Mouse (Mus musculus) MEL (cell line): ENCODE results near the gene Ap1b1. TPM values are rescaled to one million over a fixed set of nuclear protein-coding genes. Genes with fewer than 3 reads are reported as not detected.

Source experiments
- DNase-seq: peaks from one replicate; pipeline ENCODE4 v3.0.0; 2011; ENCODE audit warnings: low read depth, low spot score
- H3K27ac ChIP-seq: 2 replicates; pipeline ENCODE4 v1.5.1; 2012; ENCODE audit warnings: low read depth, mild to moderate bottlenecking, control low read depth, low read length, moderate library complexity; ENCODE audit not compliant: control insufficient read depth
- H3K27me3 ChIP-seq, 2 experiments: fragments of 150-350 bp in 1 of 2; sonication (generic) in 1 of 2; 2 replicates each; pipeline ENCODE4 v1.6.1; 2012; ENCODE audit warnings: low read length in 2 of 2, mild to moderate bottlenecking in 2 of 2, improper control_type of control experiment in 1 of 2, moderate library complexity in 1 of 2; ENCODE audit not compliant: insufficient read depth in 2 of 2, control insufficient read depth in 1 of 2
- H3K36me3 ChIP-seq, 2 experiments: 2 replicates each; pipeline ENCODE4 v1.6.1; 2012 to 2014; ENCODE audit warnings: low read length in 2 of 2, improper control_type of control experiment in 1 of 2, inconsistent platforms in 1 of 2, mild to moderate bottlenecking in 1 of 2; ENCODE audit not compliant: insufficient read depth in 2 of 2, control insufficient read depth in 1 of 2
- H3K4me1 ChIP-seq, 2 experiments: fragments of 150-350 bp in 1 of 2; sonication (generic) in 1 of 2; 2 replicates each; pipeline ENCODE4 v1.6.1; 2012; ENCODE audit warnings: low read length in 2 of 2, improper control_type of control experiment in 1 of 2, mild to moderate bottlenecking in 1 of 2; ENCODE audit not compliant: insufficient read depth in 2 of 2, control insufficient read depth in 1 of 2
- H3K4me3 ChIP-seq, 2 experiments: fragments of 150-350 bp in 1 of 2; sonication (generic) in 1 of 2; 2 replicates each; pipeline ENCODE4 v1.5.1; 2012; ENCODE audit warnings: low read depth in 2 of 2, low read length in 2 of 2, mild to moderate bottlenecking in 2 of 2, moderate library complexity in 2 of 2, control low read depth in 1 of 2, improper control_type of control experiment in 1 of 2; ENCODE audit not compliant: control insufficient read depth in 1 of 2, insufficient read depth in 1 of 2
- H3K79me2 ChIP-seq: 2 replicates; pipeline ENCODE4 v1.6.1; 2012; ENCODE audit warnings: mild to moderate bottlenecking, low read length, moderate library complexity; ENCODE audit not compliant: control insufficient read depth, poor library complexity, insufficient read depth
- H3K9ac ChIP-seq: 2 replicates; pipeline ENCODE4 v1.6.1; 2012; ENCODE audit warnings: low read depth, mild to moderate bottlenecking, control low read depth, low read length, moderate library complexity; ENCODE audit not compliant: control insufficient read depth, poor library complexity, severe bottlenecking
- H3K9me3 ChIP-seq: fragments of 150-350 bp; sonication (generic); replicated peaks from 2 replicates; pipeline ENCODE4 v1.6.1; 2012; ENCODE audit warnings: mild to moderate bottlenecking, low read length, improper control_type of control experiment, moderate library complexity; ENCODE audit not compliant: insufficient read depth
- CHD1 ChIP-seq: IDR thresholded peaks from 2 replicates; pipeline ENCODE4 v1.6.1; 2012; ENCODE audit warnings: low read depth, mild to moderate bottlenecking, inconsistent platforms, low read length, improper control_type of control experiment
- CTCF ChIP-seq, 3 experiments: IDR thresholded peaks in 2 of 3; conservative IDR thresholded peaks in 1 of 3; 2 replicates each; pipeline ENCODE4 v1.5.1; 2011 to 2012; ENCODE audit warnings: low read length in 3 of 3, low read depth in 2 of 3, mild to moderate bottlenecking in 2 of 3, improper control_type of control experiment in 1 of 3, inconsistent platforms in 1 of 3, mixed read lengths in 1 of 3, moderate library complexity in 1 of 3; ENCODE audit not compliant: control insufficient read depth in 1 of 3, insufficient read depth in 1 of 3, poor library complexity in 1 of 3, severe bottlenecking in 1 of 3
- GABPA ChIP-seq: IDR thresholded peaks from 2 replicates; pipeline ENCODE4 v1.6.1; 2012; ENCODE audit warnings: low read depth, mild to moderate bottlenecking, inconsistent platforms, low read length, improper control_type of control experiment, moderate library complexity
- HCFC1 ChIP-seq: IDR thresholded peaks from 2 replicates; pipeline ENCODE4 v1.6.1; 2012; ENCODE audit warnings: low read depth, mild to moderate bottlenecking, inconsistent platforms, low read length, improper control_type of control experiment, moderate library complexity
- JUND ChIP-seq: IDR thresholded peaks from 2 replicates; pipeline ENCODE4 v1.6.1; 2011; ENCODE audit warnings: low read depth, mild to moderate bottlenecking, improper control_type of control experiment, low read length
- MAX ChIP-seq: IDR thresholded peaks from 2 replicates; pipeline ENCODE4 v1.6.1; 2011; ENCODE audit warnings: low read length, improper control_type of control experiment
- MAZ ChIP-seq: IDR thresholded peaks from 2 replicates; pipeline ENCODE4 v1.6.1; 2012; ENCODE audit warnings: low read depth, mild to moderate bottlenecking, inconsistent platforms, low read length, improper control_type of control experiment
- MEF2A ChIP-seq: IDR thresholded peaks from 2 replicates; pipeline ENCODE4 v1.6.1; 2014; ENCODE audit warnings: low read depth, mild to moderate bottlenecking, inconsistent platforms, low read length, improper control_type of control experiment; ENCODE audit not compliant: poor library complexity, insufficient replicate concordance, severe bottlenecking; ENCODE audit errors: extremely low read depth
- MXI1 ChIP-seq: IDR thresholded peaks from 2 replicates; pipeline ENCODE4 v1.6.1; 2011; ENCODE audit warnings: mild to moderate bottlenecking, low read depth, low read length, improper control_type of control experiment
- MYC ChIP-seq: IDR thresholded peaks from 2 replicates; pipeline ENCODE4 v1.6.1; 2011; ENCODE audit warnings: low read depth, mild to moderate bottlenecking, low read length, improper control_type of control experiment, moderate library complexity
- NELFE ChIP-seq: IDR thresholded peaks from 2 replicates; pipeline ENCODE4 v1.6.1; 2011; ENCODE audit warnings: low read depth, low read length, improper control_type of control experiment
- NRF1 ChIP-seq: IDR thresholded peaks from 2 replicates; pipeline ENCODE4 v1.6.1; 2014; ENCODE audit warnings: low read depth, mild to moderate bottlenecking, inconsistent platforms, low read length, improper control_type of control experiment, moderate library complexity; ENCODE audit not compliant: poor library complexity, insufficient read depth, severe bottlenecking
- POLR2A ChIP-seq, 2 experiments: IDR thresholded peaks; 2 replicates each; pipeline ENCODE4 v1.6.1; 2011 to 2012; ENCODE audit warnings: low read length in 2 of 2, mild to moderate bottlenecking in 2 of 2, control low read depth in 1 of 2, improper control_type of control experiment in 1 of 2, low read depth in 1 of 2, moderate library complexity in 1 of 2; ENCODE audit not compliant: control insufficient read depth in 1 of 2, insufficient read depth in 1 of 2, poor library complexity in 1 of 2
- POLR2AphosphoS2 ChIP-seq: IDR thresholded peaks from 2 replicates; pipeline ENCODE4 v1.6.1; 2011; ENCODE audit warnings: low read length, improper control_type of control experiment
- RAD21 ChIP-seq: IDR thresholded peaks from 2 replicates; pipeline ENCODE4 v1.6.1; 2011; ENCODE audit warnings: mild to moderate bottlenecking, low read depth, low read length, improper control_type of control experiment
- RCOR1 ChIP-seq: IDR thresholded peaks from 2 replicates; pipeline ENCODE4 v1.6.1; 2012; ENCODE audit warnings: low read depth, mild to moderate bottlenecking, inconsistent platforms, low read length, improper control_type of control experiment
- SIN3A ChIP-seq: IDR thresholded peaks from 2 replicates; pipeline ENCODE4 v1.6.1; 2012; ENCODE audit warnings: low read length, improper control_type of control experiment, inconsistent platforms
- UBTF ChIP-seq: IDR thresholded peaks from 2 replicates; pipeline ENCODE4 v1.6.1; 2012; ENCODE audit warnings: low read depth, mild to moderate bottlenecking, inconsistent platforms, low read length, improper control_type of control experiment, moderate library complexity, borderline replicate concordance; ENCODE audit not compliant: insufficient read depth
- ZC3H11A ChIP-seq: IDR thresholded peaks from 2 replicates; pipeline ENCODE4 v1.6.1; 2012; ENCODE audit warnings: low read depth, mild to moderate bottlenecking, inconsistent platforms, low read length, improper control_type of control experiment
- ZNF384 ChIP-seq: IDR thresholded peaks from 2 replicates; pipeline ENCODE4 v1.6.1; 2012; ENCODE audit warnings: low read depth, mild to moderate bottlenecking, inconsistent platforms, low read length, improper control_type of control experiment
- polyA plus RNA-seq, 2 experiments: library from polyadenylated mRNA; stranded (reverse) in 1 of 2; unstranded in 1 of 2; fragments of >175 nt in 1 of 2; fragments of >200 nt in 1 of 2; gene quantifications; 2 replicates each; pipeline versions ENCODE4 v1.2.1 to v1.2.4; 2012; ENCODE audit warnings: low replicate concordance in 2 of 2, low read depth in 1 of 2; ENCODE audit not compliant: insufficient read length in 2 of 2, insufficient read depth in 1 of 2, missing spikeins in 1 of 2
- total RNA-seq: library from RNA; depleted of rRNA; stranded (reverse); fragments of 300-350 nt; gene quantifications from 2 replicates; pipeline ENCODE4 v1.2.3, GENCODE M21; 2012

Gene Ap1b1
- total and polyA plus RNA-seq, 3 experiments, result 60.1 to 79.3 TPM; not detected in 1

- TF ChIP-seq MAX (no peak), SIN3A (no peak), POLR2A (IDR thresholded peaks at IDR 0.05; ENCODE audit: control insufficient read depth in 1 of 2, insufficient read depth in 1 of 2, low read depth in 1 of 2, low read length in 2 of 2, poor library complexity in 1 of 2) (no peak), RAD21 (no peak), CTCF (IDR thresholded peaks at IDR 0.05 in 2 of 3, conservative IDR thresholded peaks at IDR 0.05 in 1 of 3; ENCODE audit: control insufficient read depth in 1 of 3, insufficient read depth in 1 of 3, low read depth in 2 of 3, low read length in 3 of 3, poor library complexity in 1 of 3, severe bottlenecking in 1 of 3) (no peak), CHD1 (no peak)
- H3K36me3 ChIP-seq, result peaks cover 0 to under 1% of the 10 kb centered on the region in 2 experiments; a peak in 1 of 4 replicates
- no peak overlapping the region for H3K27ac ChIP-seq
- no peaks in the 10 kb centered on the region for H3K27me3 ChIP-seq
- H3K9me3 ChIP-seq, result no peaks in the 10 kb centered on the region
- no peak overlapping the region for H3K9ac ChIP-seq
- H3K4me3 ChIP-seq, result no peak overlapping the region
- H3K79me2 ChIP-seq, result no peaks in the 10 kb centered on the region
- no peak for DNase-seq
- peaks cover 0 to 5% of the 10 kb centered on the region in 2 experiments; a peak in 1 of 4 replicates for H3K4me1 ChIP-seq
These were observed 56.2 kb downstream of the Ap1b1 start for GRCm38 (mm10) chr11:5042645-5043381.

GRCm38 (mm10) chr11:5046321-5046926, 59.8 kb downstream of the Ap1b1 start:
- peak; percentile 51 for DNase-seq

GRCm38 (mm10) chr11:5051629-5052028, 65.0 kb downstream of the Ap1b1 start:
- Histone ChIP-seq H3K27ac (no peak overlapping the region), H3K9me3 (no peaks in the 10 kb centered on the region), H3K79me2 (no peaks in the 10 kb centered on the region), H3K36me3 (peaks cover 0 to 7% of the 10 kb centered on the region in 2 experiments; a peak in 2 of 4 replicates), H3K4me1 (peaks cover 0 to 10% of the 10 kb centered on the region in 2 experiments; a peak in 3 of 4 replicates), H3K27me3 (no peaks in the 10 kb centered on the region), H3K4me3 (no peak overlapping the region), H3K9ac (no peak overlapping the region)
- no peak for TF ChIP-seq MYC
- TF ChIP-seq NELFE, result no peak
- TF ChIP-seq ZNF384, result no peak
- TF ChIP-seq GABPA, result no peak
- TF ChIP-seq NRF1, result no peak
- no peak for TF ChIP-seq RCOR1
- no peak for TF ChIP-seq POLR2AphosphoS2
- no peak for TF ChIP-seq MAX
- TF ChIP-seq JUND, result no peak
- no peak for TF ChIP-seq MAZ
- TF ChIP-seq ZC3H11A, result no peak
- no peak for TF ChIP-seq HCFC1
- no peak for TF ChIP-seq MXI1
- no peak for DNase-seq

More at GRCm38 (mm10) chr11:5046321-5046926, 59.8 kb downstream of the Ap1b1 start:
- Histone ChIP-seq H3K9ac (no peak overlapping the region), H3K36me3 (peaks cover 0 to 7% of the 10 kb centered on the region in 2 experiments; a peak in 2 of 4 replicates), H3K27me3 (no peaks in the 10 kb centered on the region), H3K4me1 (peaks cover 0 to 16% of the 10 kb centered on the region in 2 experiments; a peak in 3 of 4 replicates), H3K9me3 (no peaks in the 10 kb centered on the region)
- no peak for TF ChIP-seq MEF2A
- TF ChIP-seq ZC3H11A, result no peak
- no peak for TF ChIP-seq UBTF
- TF ChIP-seq SIN3A, result no peak
- TF ChIP-seq HCFC1, result no peak
- TF ChIP-seq POLR2AphosphoS2, result no peak
- TF ChIP-seq NRF1, result no peak
- no peak for TF ChIP-seq JUND
- TF ChIP-seq, all 39 proteins: peak for 0
- no peak overlapping the region for H3K27ac ChIP-seq
- no peaks in the 10 kb centered on the region for H3K79me2 ChIP-seq
- no peak overlapping the region for H3K4me3 ChIP-seq
